Mouse (Mus musculus) neural tube, embryonic 15.5 days (tissue): ENCODE measurements around the gene Fsd1. TPM values are rescaled to one million over a fixed set of nuclear protein-coding genes. Genes with fewer than 3 reads are reported as not detected.

Source experiments
- ATAC-seq: fragments of 200-750 bp; cut with Nextera tagmentation; 2 replicates; pipeline ENCODE4 v1.8.0; 2017; ENCODE audit warnings: mild to moderate bottlenecking, moderate TSS enrichment, moderate library complexity; ENCODE audit not compliant: low FRiP score
- H3K27ac ChIP-seq: fragments of 300-500 bp; sonication (generic); replicated peaks from 2 replicates; pipeline ENCODE4 v1.5.1; 2015; ENCODE audit warnings: mild to moderate bottlenecking, inconsistent platforms
- H3K27me3 ChIP-seq: fragments of 300-500 bp; sonication (generic); replicated peaks from 2 replicates; pipeline ENCODE4 v1.6.1; 2015; ENCODE audit warnings: inconsistent platforms
- H3K36me3 ChIP-seq: fragments of 300-500 bp; sonication (generic); 2 replicates; pipeline ENCODE4 v1.6.1; 2015; ENCODE audit warnings: inconsistent platforms
- H3K4me1 ChIP-seq: fragments of 300-500 bp; sonication (generic); 2 replicates; pipeline ENCODE4 v1.6.1; 2015; ENCODE audit warnings: inconsistent platforms
- H3K4me2 ChIP-seq: fragments of 300-500 bp; sonication (generic); 2 replicates; pipeline ENCODE4 v1.6.1; 2015; ENCODE audit warnings: inconsistent platforms, mild to moderate bottlenecking, moderate library complexity
- H3K4me3 ChIP-seq: fragments of 300-500 bp; sonication (generic); replicated peaks from 2 replicates; pipeline ENCODE4 v1.5.1; 2015; ENCODE audit warnings: mild to moderate bottlenecking, inconsistent platforms
- H3K9ac ChIP-seq: fragments of 300-500 bp; sonication (generic); replicated peaks from 2 replicates; pipeline ENCODE4 v1.6.1; 2015; ENCODE audit warnings: mild to moderate bottlenecking, inconsistent platforms
- H3K9me3 ChIP-seq: fragments of 300-500 bp; sonication (generic); replicated peaks from 2 replicates; pipeline ENCODE4 v1.6.1; 2016; ENCODE audit warnings: inconsistent platforms
- WGBS: fragments of 180-500 bp; shearing (Covaris S2); methylation state at CpG from one replicate; pipeline ENCODE4 v1.1.7; 2015; ENCODE audit warnings: mixed read lengths; 5-methylcytosine and 5-hydroxymethylcytosine counted together
- polyA plus RNA-seq: library from polyadenylated mRNA; unstranded; fragments of >200 nt; fragmentation: Nextera tagmentation; extraction: Ambion mirVana; gene quantifications from 2 replicates; pipeline ENCODE4 v1.2.1, GENCODE M21; 2015

Fsd1 gene
- polyA plus RNA-seq, 1 experiment from 2014 or later, result 228 TPM

- Histone ChIP-seq H3K27me3 (no peaks in the 10 kb centered on the region), H3K4me1 (peaks cover 23% of the 10 kb centered on the region), H3K9me3 (no peaks in the 10 kb centered on the region), H3K36me3 (peaks cover 79% of the 10 kb centered on the region), H3K4me2 (no peak overlapping the region), H3K4me3 (no peak overlapping the region), H3K9ac (no peak overlapping the region), H3K27ac (no peak overlapping the region)
- 96% methylated on average over 9 of the region's 9 CpGs for WGBS
- ATAC-seq, result no peak
Observed at GRCm38 (mm10) chr17:56015293-56015692, 29.0 kb downstream of the Fsd1 start.

GRCm38 (mm10) chr17:56016382-56016781, 30.1 kb downstream of the Fsd1 start:
- Histone ChIP-seq H3K9me3 (no peaks in the 10 kb centered on the region), H3K4me1 (peaks cover 22% of the 10 kb centered on the region), H3K27ac (no peak overlapping the region), H3K4me3 (no peak overlapping the region), H3K4me2 (no peak overlapping the region), H3K36me3 (peaks cover 80% of the 10 kb centered on the region), H3K27me3 (no peaks in the 10 kb centered on the region), H3K9ac (no peak overlapping the region)
- ATAC-seq, result no peak
- 88% methylated on average over 8 of the region's 8 CpGs for WGBS

- 84% methylated on average over 15 of the region's 15 CpGs for WGBS
- ATAC-seq, result no peak
- Histone ChIP-seq H3K27ac (peak overlapping the region; percentile 15; the same call in 1 of the 2 replicates), H3K4me3 (no peak overlapping the region), H3K4me2 (no peak overlapping the region), H3K36me3 (peaks cover 73% of the 10 kb centered on the region), H3K9ac (no peak overlapping the region), H3K27me3 (no peaks in the 10 kb centered on the region), H3K9me3 (no peaks in the 10 kb centered on the region), H3K4me1 (peaks cover 20% of the 10 kb centered on the region)
Observed at GRCm38 (mm10) chr17:56016793-56017785, 30.8 kb downstream of the Fsd1 start.

- Histone ChIP-seq H3K4me1 (peaks cover 23% of the 10 kb centered on the region), H3K27me3 (no peaks in the 10 kb centered on the region), H3K9me3 (no peaks in the 10 kb centered on the region), H3K27ac (peak overlapping the region; percentile 54; the same call in 1 of the 2 replicates), H3K9ac (no peak overlapping the region), H3K36me3 (peaks cover 67% of the 10 kb centered on the region), H3K4me3 (no peak overlapping the region), H3K4me2 (no peak overlapping the region)
- 0 out of 2 replicates have a peak, but pooled peaks have one; percentile 0 for ATAC-seq
- WGBS, result 94% methylated on average over 7 of the region's 7 CpGs
Observed at GRCm38 (mm10) chr17:56017848-56018247, 31.5 kb downstream of the Fsd1 start.

GRCm38 (mm10) chr17:56018347-56019131, 32.2 kb downstream of the Fsd1 start:
- peak overlapping the region; percentile 54; the same call in 1 of the 2 replicates for H3K27ac ChIP-seq
- peak; percentile 37 for ATAC-seq
- no peak overlapping the region for H3K9ac ChIP-seq
- no peak overlapping the region for H3K4me2 ChIP-seq
- H3K36me3 ChIP-seq, result peaks cover 60% of the 10 kb centered on the region
- no peaks in the 10 kb centered on the region for H3K9me3 ChIP-seq
- 72% methylated on average over 20 of the region's 20 CpGs for WGBS
- peaks cover 30% of the 10 kb centered on the region for H3K4me1 ChIP-seq
- H3K27me3 ChIP-seq, result no peaks in the 10 kb centered on the region
- no peak overlapping the region for H3K4me3 ChIP-seq

GRCm38 (mm10) chr17:56020400-56021084, 34.2 kb downstream of the Fsd1 start:
- Histone ChIP-seq H3K36me3 (peaks cover 46% of the 10 kb centered on the region), H3K27ac (peak overlapping the region; percentile 35), H3K4me3 (no peak overlapping the region), H3K9ac (no peak overlapping the region; the same call in 1 of the 2 replicates), H3K4me1 (peaks cover 35% of the 10 kb centered on the region), H3K4me2 (no peak overlapping the region), H3K27me3 (no peaks in the 10 kb centered on the region), H3K9me3 (no peaks in the 10 kb centered on the region)
- 94% methylated on average over 6 of the region's 6 CpGs for WGBS
- ATAC-seq, result no peak

- no peaks in the 10 kb centered on the region for H3K27me3 ChIP-seq
- H3K27ac ChIP-seq, result peak overlapping the region; percentile 37
- H3K36me3 ChIP-seq, result peaks cover 38% of the 10 kb centered on the region
- no peak overlapping the region for H3K4me2 ChIP-seq
- H3K9ac ChIP-seq, result no peak overlapping the region
- no peak for ATAC-seq
- no peak overlapping the region for H3K4me3 ChIP-seq
- no peaks in the 10 kb centered on the region for H3K9me3 ChIP-seq
- WGBS, result 86% methylated on average over 4 of the region's 4 CpGs
- peaks cover 42% of the 10 kb centered on the region for H3K4me1 ChIP-seq
Observed at GRCm38 (mm10) chr17:56021161-56021910, 35.0 kb downstream of the Fsd1 start.

GRCm38 (mm10) chr17:56022131-56022988, 36.1 kb downstream of the Fsd1 start:
- peak overlapping the region; percentile 37; the same call in 1 of the 2 replicates for H3K27ac ChIP-seq
- peaks cover 52% of the 10 kb centered on the region for H3K4me1 ChIP-seq
- H3K4me3 ChIP-seq, result no peak overlapping the region
- H3K36me3 ChIP-seq, result peaks cover 28% of the 10 kb centered on the region
- WGBS, result 50% methylated on average over 2 of the region's 2 CpGs
- ATAC-seq, result no peak
- H3K4me2 ChIP-seq, result no peak overlapping the region
- H3K9me3 ChIP-seq, result no peaks in the 10 kb centered on the region
- no peak overlapping the region for H3K9ac ChIP-seq
- no peaks in the 10 kb centered on the region for H3K27me3 ChIP-seq

GRCm38 (mm10) chr17:56022989-56023290, 36.6 kb downstream of the Fsd1 start:
- H3K36me3 ChIP-seq, result peaks cover 22% of the 10 kb centered on the region
- no peak overlapping the region for H3K4me2 ChIP-seq
- no peak overlapping the region for H3K4me3 ChIP-seq
- H3K4me1 ChIP-seq, result peaks cover 53% of the 10 kb centered on the region
- 0 out of 2 replicates have a peak overlapping the region, but pooled peaks have one; percentile 37 for H3K27ac ChIP-seq
- ATAC-seq, result no peak
- no peak overlapping the region for H3K9ac ChIP-seq
- H3K9me3 ChIP-seq, result no peaks in the 10 kb centered on the region
- 78% methylated on average over 4 of the region's 4 CpGs for WGBS
- H3K27me3 ChIP-seq, result no peaks in the 10 kb centered on the region

- Histone ChIP-seq H3K36me3 (peaks cover 18% of the 10 kb centered on the region), H3K4me2 (no peak overlapping the region), H3K9me3 (no peaks in the 10 kb centered on the region), H3K4me1 (peaks cover 54% of the 10 kb centered on the region), H3K27ac (0 out of 2 replicates have a peak overlapping the region, but pooled peaks have one; percentile 37), H3K27me3 (no peaks in the 10 kb centered on the region), H3K4me3 (no peak overlapping the region), H3K9ac (no peak overlapping the region)
- WGBS, result 83% methylated on average over 5 of the region's 5 CpGs
- ATAC-seq, result no peak
Observed at GRCm38 (mm10) chr17:56023386-56023785, 37.1 kb downstream of the Fsd1 start.
